ENCODE assay signal across 18 mouse cellular contexts in genomic region chr15:9794131-9794530, GRCm38 (mm10). TPM values are rescaled to one million over a fixed set of nuclear protein-coding genes. Genes with fewer than 3 reads are reported as not detected.
"Had no signal": no experiment of that assay in that cellular context is flagged by ENCODE, and none has a peak within 500 bp of the region (broad histone marks: within the 10 kb centered on the region; RNA-seq: fewer than 3 reads in every experiment).

No protein-coding gene starts in this region.

- H3K4me2 ChIP-seq: neural tube, embryonic 12.5 days; neural tube, embryonic 13.5 days; stomach, embryonic 15.5 days had no signal

- H3K27ac ChIP-seq: neural tube, embryonic 12.5 days; neural tube, embryonic 13.5 days; stomach, embryonic 15.5 days; stomach, postnatal 0 days had no signal

- DNase-seq: retina, postnatal 1 day; right cerebral cortex, adult 18-20 months; right cerebral cortex, postnatal 14 days; right cerebral cortex, postnatal 25 days; right cerebral cortex, postnatal 4 days; spleen, adult 18-20 months; thymus, adult 18-20 months; thymus, adult 2 months; thymus, postnatal 14 days; thymus, postnatal 25 days; thymus, postnatal 36 days; thymus, postnatal 4 days had no signal

- H3K36me3 ChIP-seq: neural tube, embryonic 12.5 days; neural tube, embryonic 13.5 days; stomach, embryonic 15.5 days had no signal

- H3K9me3 ChIP-seq: neural tube, embryonic 12.5 days; neural tube, embryonic 13.5 days; stomach, embryonic 15.5 days had no signal

- H3K4me3 ChIP-seq: neural tube, embryonic 12.5 days; neural tube, embryonic 13.5 days; stomach, embryonic 15.5 days had no signal

- H3K9ac ChIP-seq: neural tube, embryonic 12.5 days; neural tube, embryonic 13.5 days; stomach, embryonic 15.5 days had no signal

- H3K4me1 ChIP-seq: neural tube, embryonic 12.5 days; neural tube, embryonic 13.5 days; stomach, embryonic 15.5 days had no signal

- H3K27me3 ChIP-seq: neural tube, embryonic 12.5 days; neural tube, embryonic 13.5 days; stomach, embryonic 15.5 days had no signal

RNA-seq across cellular contexts. Expression of gene Spef2, which starts 45.5 kb away (rescaled TPM):
- polyA plus RNA-seq: small intestine, adult 2 months; stomach, embryonic 14.5 days had no signal
